Mouse (Mus musculus): ENCODE data around the gene Btk. TPM values are rescaled to one million over a fixed set of nuclear protein-coding genes. Genes with fewer than 3 reads are reported as not detected.

Btk gene
- total and polyA plus RNA-seq, 3 experiments = 16.2 to 53.4 (median 38.1) TPM

- TF ChIP-seq UBTF (IDR thresholded peaks at IDR 0.05; ENCODE audit: low read depth, low read length) = no peak
- TF ChIP-seq MAX (IDR thresholded peaks at IDR 0.05; ENCODE audit: low read length) = peak; percentile 98
- peak; percentile 99 for TF ChIP-seq USF2 (conservative IDR thresholded peaks at IDR 0.05; ENCODE audit: low read depth, low read length)
- TF ChIP-seq ELF1 (IDR thresholded peaks at IDR 0.05; ENCODE audit: low read depth, low read length) = peak; percentile 88
- no peak for TF ChIP-seq MAFK (IDR thresholded peaks at IDR 0.05; ENCODE audit: insufficient replicate concordance, low read length)
- no peak for TF ChIP-seq POLR2AphosphoS2 (IDR thresholded peaks at IDR 0.05; ENCODE audit: low read depth, low read length)
- TF ChIP-seq GABPA (IDR thresholded peaks at IDR 0.05; ENCODE audit: insufficient replicate concordance, low read depth, low read length) = 0 out of 2 replicates have a peak, but pooled peaks have one; percentile 10
- peak; percentile 53; the same call in 1 of the 2 replicates for TF ChIP-seq ETS1 (conservative IDR thresholded peaks at IDR 0.05; ENCODE audit: low read depth, low read length)
- 0 out of 2 replicates have a peak, but pooled peaks have one; percentile 40 for TF ChIP-seq NELFE (IDR thresholded peaks at IDR 0.05; ENCODE audit: low read depth, low read length)
- TF ChIP-seq JUN (IDR thresholded peaks at IDR 0.05; ENCODE audit: insufficient read depth, low read depth, low read length) = no peak
- TF ChIP-seq RCOR1 (conservative IDR thresholded peaks at IDR 0.05; ENCODE audit: low read depth, low read length) = no peak
- TF ChIP-seq ZNF384 (IDR thresholded peaks at IDR 0.05; ENCODE audit: low read depth, low read length) = no peak
- no peak for TF ChIP-seq KAT2A (IDR thresholded peaks at IDR 0.05; ENCODE audit: insufficient replicate concordance, low read length)
- peak; percentile 97 for TF ChIP-seq USF1 (IDR thresholded peaks at IDR 0.05; ENCODE audit: low read depth, low read length)
- no peak for TF ChIP-seq RAD21 (IDR thresholded peaks at IDR 0.05; ENCODE audit: low read depth, low read length)
- 0 out of 2 replicates have a peak, but pooled peaks have one; percentile 9 for TF ChIP-seq NRF1 (IDR thresholded peaks at IDR 0.05; ENCODE audit: low read depth, low read length)
- no peak; the same call in 1 of the 2 replicates for TF ChIP-seq ZMIZ1 (IDR thresholded peaks at IDR 0.05; ENCODE audit: low read depth, low read length)
- TF ChIP-seq POLR2A (IDR thresholded peaks at IDR 0.05; ENCODE audit: low read depth, low read length) = peak; percentile 66
- TF ChIP-seq HCFC1 (IDR thresholded peaks at IDR 0.05; ENCODE audit: low read depth, low read length) = peak; percentile 69
- TF ChIP-seq CHD1 (IDR thresholded peaks at IDR 0.05; ENCODE audit: low read depth, low read length) = no peak
Measured at GRCm38 (mm10) chrX:134600659-134601379, 17.4 kb upstream of the Btk start, which contains the start of the genes Gla and Hnrnph2 (continued).

- dilution Hi-C loops (cut with MboI; ENCODE audit: extremely low pct_ligation_motif_present, extremely low pct_unique_long_range_greater_than_20kb, low sequenced_read_pairs) = no loop called here
- H3K9me3 ChIP-seq (replicated peaks; ENCODE audit: low read length) = no peaks in the 10 kb centered on the region
- TF ChIP-seq MXI1 (IDR thresholded peaks at IDR 0.05; ENCODE audit: low read depth, low read length) = no peak
- TF ChIP-seq CHD2 (IDR thresholded peaks at IDR 0.05; ENCODE audit: low read length) = no peak
- TF ChIP-seq ZC3H11A (IDR thresholded peaks at IDR 0.05; ENCODE audit: low read depth, low read length) = no peak
- no peak for TF ChIP-seq MAX (IDR thresholded peaks at IDR 0.05; ENCODE audit: low read length)
- no peak for TF ChIP-seq USF1 (IDR thresholded peaks at IDR 0.05; ENCODE audit: low read depth, low read length)
- no peak for TF ChIP-seq ELF1 (IDR thresholded peaks at IDR 0.05; ENCODE audit: low read depth, low read length)
- TF ChIP-seq IRF4 (IDR thresholded peaks at IDR 0.05; ENCODE audit: low read depth, low read length) = no peak
- no peak for TF ChIP-seq SMC3 (IDR thresholded peaks at IDR 0.05; ENCODE audit: low read depth, low read length)
- no peak for TF ChIP-seq MEF2A (IDR thresholded peaks at IDR 0.05; ENCODE audit: borderline replicate concordance, low read depth, low read length)
- TF ChIP-seq KAT2A (IDR thresholded peaks at IDR 0.05; ENCODE audit: insufficient replicate concordance, low read length) = no peak
- in situ Hi-C loops (cut with MboI; ENCODE audit: low pct_ligation_motif_present, low pct_unique_long_range_greater_than_20kb, low sequenced_read_pairs) = loop anchor here (10.0 kb wide), 1 partner anchor 65 kb away; no protein-coding TSS in a partner anchor
- peaks cover 0 to 11% of the 10 kb centered on the region in 2 experiments for H3K36me3 ChIP-seq (replicated peaks in 1 of 2; ENCODE audit: control insufficient read depth in 1 of 2, insufficient read depth in 1 of 2, low read length in 1 of 2)
- no peak for DNase-seq (ENCODE audit: extremely low read depth)
- no peak overlapping the region for H3K27ac ChIP-seq (ENCODE audit: insufficient read depth, low read depth)
- peak overlapping the region; percentile 87 for H3K4me2 ChIP-seq (ENCODE audit: insufficient read depth, low read depth, poor library complexity, severe bottlenecking)
- H3K9ac ChIP-seq (ENCODE audit: insufficient read depth, low read depth) = peak overlapping the region; percentile 76
- H3K79me2 ChIP-seq (replicated peaks; ENCODE audit: control insufficient read depth, extremely low read depth, insufficient read depth, poor library complexity, severe bottlenecking) = peaks cover 24% of the 10 kb centered on the region
- no peaks in the 10 kb centered on the region for H3K27me3 ChIP-seq (replicated peaks)
- peak overlapping the region; percentile 61 to 81 (median 78) for H3K4me3 ChIP-seq (replicated peaks in 1 of 3; ENCODE audit: low read depth in 2 of 3, low read length in 2 of 3, poor library complexity in 1 of 3)
- peaks cover 3 to 10% of the 10 kb centered on the region in 2 experiments; a peak in 2 of 4 replicates for H3K4me1 ChIP-seq (ENCODE audit: control insufficient read depth in 1 of 2, insufficient read depth in 2 of 2)
Measured at GRCm38 (mm10) chrX:134599922-134600565, 16.7 kb upstream of the Btk start.
